Mouse (Mus musculus) lung, embryonic 14.5 days (tissue): ENCODE measurements at regions not wholly inside any gene's neighbourhood (a gene's known extent, or its start where the extent isn't known, plus 50 kb on each side); places are given as distances from the start of the nearest gene placed in this dataset.
"Not testable (repeated sequence)": the region's sequence is repeated elsewhere in the genome, so short reads cannot be mapped to it uniquely, and the experiment has no call there.

ENCODE experiments used
- ATAC-seq: fragments of 200-750 bp; cut with Nextera tagmentation; 2 replicates; pipeline ENCODE4 v1.8.0; 2017; ENCODE audit warnings: mild to moderate bottlenecking, moderate TSS enrichment, moderate library complexity; ENCODE audit not compliant: insufficient read depth
- DNase-seq: peaks from one replicate; pipeline ENCODE4 v3.0.0-alpha.2; 2015
- H3K27ac ChIP-seq: fragments of 300-500 bp; sonication (generic); 2 replicates; pipeline ENCODE4 v1.5.1; 2014; ENCODE audit warnings: low read depth, mild to moderate bottlenecking, moderate library complexity
- H3K27me3 ChIP-seq: fragments of 300-500 bp; sonication (generic); 2 replicates; pipeline ENCODE4 v1.6.1; 2014; ENCODE audit warnings: low read length, control low read depth; ENCODE audit not compliant: insufficient read depth
- H3K36me3 ChIP-seq: fragments of 300-500 bp; sonication (generic); 2 replicates; pipeline ENCODE4 v1.6.1; 2014; ENCODE audit warnings: control low read depth; ENCODE audit not compliant: insufficient read depth
- H3K4me1 ChIP-seq: fragments of 300-500 bp; sonication (generic); 2 replicates; pipeline ENCODE4 v1.6.1; 2014; ENCODE audit warnings: antibody characterized with exemption, control low read depth; ENCODE audit not compliant: insufficient read depth
- H3K4me2 ChIP-seq: fragments of 300-500 bp; sonication (generic); 2 replicates; pipeline ENCODE4 v1.6.1; 2014; ENCODE audit warnings: mild to moderate bottlenecking
- H3K4me3 ChIP-seq: fragments of 300-500 bp; sonication (generic); 2 replicates; pipeline ENCODE4 v1.5.1; 2014; ENCODE audit warnings: low read depth, low read length
- H3K9ac ChIP-seq: fragments of 300-500 bp; sonication (generic); 2 replicates; pipeline ENCODE4 v1.6.1; 2014
- H3K9me3 ChIP-seq: fragments of 300-500 bp; sonication (generic); 2 replicates; pipeline ENCODE4 v1.6.1; 2016; ENCODE audit warnings: low read depth, low read length, control low read depth
- CTCF ChIP-seq: IDR thresholded peaks from 2 replicates; pipeline ENCODE4 v1.5.1; 2016; ENCODE audit warnings: antibody characterized with exemption, low read depth
- whole genome bisulfite sequencing: fragments of 180-500 bp; shearing (Covaris S2); extraction: QIAGEN DNeasy Blood & Tissue Kit; methylation state at CpG from one replicate; pipeline ENCODE4 v1.1.7; 2014; 5-methylcytosine and 5-hydroxymethylcytosine counted together

DNA sequence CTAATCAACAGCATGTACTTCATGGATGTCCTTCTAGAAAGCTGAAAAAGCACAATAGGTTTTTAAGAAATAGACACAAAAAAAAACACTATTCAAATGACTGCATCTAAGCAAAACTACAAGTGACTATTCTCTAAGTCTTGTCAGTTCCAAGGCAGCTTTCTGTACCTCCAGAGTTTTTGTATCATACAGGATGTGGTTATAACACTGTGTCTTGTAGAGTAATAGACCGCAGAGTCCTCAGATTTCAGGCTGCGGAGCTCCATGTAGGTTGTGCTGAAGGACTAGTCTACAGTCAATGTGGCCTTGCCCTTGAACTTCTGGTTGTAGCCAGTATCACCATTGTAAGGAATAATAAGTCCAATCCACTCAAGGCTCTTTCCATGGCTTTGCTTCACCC lies 1137.7 kb upstream of the Zfp386 start:
- 87% methylated on average over 2 of the region's 2 CpGs for WGBS
- H3K9me3 ChIP-seq, DNase-seq, H3K27me3 ChIP-seq, H3K4me3 ChIP-seq, H3K9ac ChIP-seq, ATAC-seq, H3K27ac ChIP-seq, H3K4me1 ChIP-seq, H3K36me3 ChIP-seq, H3K4me2 ChIP-seq: not testable (repeated sequence)

GRCm38 (mm10) chr12:114914406-114914805 lies 1133.1 kb upstream of the Zfp386 start:
- not testable (repeated sequence) for H3K4me1 ChIP-seq, H3K4me3 ChIP-seq, DNase-seq, H3K9me3 ChIP-seq, H3K9ac ChIP-seq, ATAC-seq, H3K27ac ChIP-seq, H3K27me3 ChIP-seq, H3K4me2 ChIP-seq, H3K36me3 ChIP-seq

DNA sequence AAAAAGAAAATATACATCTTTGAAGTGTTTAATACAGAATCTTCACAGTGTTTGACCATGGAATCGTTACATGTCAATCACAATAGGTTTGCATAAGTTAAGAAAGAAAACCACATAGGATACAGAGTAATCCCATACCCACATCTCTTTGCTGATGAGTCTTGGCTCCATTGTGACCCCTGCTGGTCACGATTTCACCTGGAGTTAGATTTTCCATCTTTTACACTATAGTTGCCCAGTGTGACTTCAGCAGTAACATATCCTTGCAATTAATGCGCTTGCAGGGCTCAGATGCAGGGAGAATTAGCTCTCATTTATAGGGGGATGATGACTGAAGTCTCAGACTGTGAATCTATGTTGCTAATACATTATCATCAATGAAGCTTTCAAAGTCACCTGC lies 1119.8 kb upstream of the Zfp386 start:
- DNase-seq: no peak
- WGBS: 59% methylated on average over 3 of the region's 3 CpGs
- Histone ChIP-seq H3K36me3 (no peaks in the 10 kb centered on the region), H3K4me3 (no peak overlapping the region), H3K27me3 (no peaks in the 10 kb centered on the region), H3K9ac (no peak overlapping the region), H3K4me2 (no peak overlapping the region), H3K27ac (no peak overlapping the region), H3K9me3 (no peaks in the 10 kb centered on the region), H3K4me1 (no peaks in the 10 kb centered on the region)
- no peak for ATAC-seq
- TF ChIP-seq CTCF: no peak

DNA sequence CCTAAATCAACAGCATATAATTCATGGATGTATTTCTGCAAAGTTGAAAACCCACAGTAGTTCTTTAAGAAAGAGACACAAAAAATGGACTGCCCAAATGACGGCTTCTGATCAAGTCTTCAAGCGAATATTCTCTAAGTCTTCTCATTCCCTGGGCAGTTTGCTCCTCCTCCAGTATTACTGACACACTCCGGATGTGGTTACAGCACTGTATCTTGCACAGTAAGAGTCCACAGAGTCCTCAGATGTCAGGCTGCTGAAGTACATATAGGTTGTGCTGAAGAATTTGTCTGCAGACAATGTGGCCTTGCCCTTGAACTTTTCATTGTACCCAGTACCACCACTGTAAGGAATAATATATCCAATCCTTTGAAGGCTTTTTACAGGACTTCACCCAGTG lies 1115.4 kb upstream of the Zfp386 start:
- Histone ChIP-seq H3K9me3 (no peaks in the 10 kb centered on the region), H3K27me3 (no peaks in the 10 kb centered on the region), H3K27ac (no peak overlapping the region), H3K36me3 (no peaks in the 10 kb centered on the region), H3K4me2 (no peak overlapping the region), H3K4me1 (no peaks in the 10 kb centered on the region), H3K9ac (no peak overlapping the region), H3K4me3 (no peak overlapping the region)
- TF ChIP-seq CTCF: no peak
- WGBS: 84% methylated on average over 3 of the region's 3 CpGs
- DNase-seq (no peak), ATAC-seq (no peak)

- H3K4me2 ChIP-seq: no peak overlapping the region
- DNase-seq: no peak
- no peak overlapping the region for H3K27ac ChIP-seq
- no peak overlapping the region for H3K9ac ChIP-seq
- no peaks in the 10 kb centered on the region for H3K36me3 ChIP-seq
- 79% methylated on average over 2 of the region's 2 CpGs for WGBS
- H3K4me1 ChIP-seq: no peaks in the 10 kb centered on the region
- H3K4me3 ChIP-seq: no peak overlapping the region
- H3K27me3 ChIP-seq: no peaks in the 10 kb centered on the region
- ATAC-seq: no peak
- no peaks in the 10 kb centered on the region for H3K9me3 ChIP-seq
- TF ChIP-seq CTCF: no peak
These were observed 1114.9 kb upstream of the Zfp386 start for GRCm38 (mm10) chr12:114932669-114933068.

GRCm38 (mm10) chr12:114936865-114937264 lies 1110.7 kb upstream of the Zfp386 start:
- not testable (repeated sequence) for H3K36me3 ChIP-seq

GRCm38 (mm10) chr12:114939576-114939975 lies 1107.9 kb upstream of the Zfp386 start:
- TF ChIP-seq CTCF: no peak
- no peaks in the 10 kb centered on the region for H3K36me3 ChIP-seq
- no peak overlapping the region for H3K4me2 ChIP-seq
- H3K9ac ChIP-seq: no peak overlapping the region
- no peak overlapping the region for H3K4me3 ChIP-seq
- H3K4me1 ChIP-seq: no peaks in the 10 kb centered on the region
- no peaks in the 10 kb centered on the region for H3K9me3 ChIP-seq
- H3K27me3 ChIP-seq: no peaks in the 10 kb centered on the region
- DNase-seq (no peak), ATAC-seq (no peak)
- H3K27ac ChIP-seq: no peak overlapping the region

More at GRCm38 (mm10) chr12:114936865-114937264, 1110.7 kb upstream of the Zfp386 start:
- H3K27me3 ChIP-seq, H3K9me3 ChIP-seq, H3K4me3 ChIP-seq, H3K4me1 ChIP-seq, H3K9ac ChIP-seq, H3K4me2 ChIP-seq, DNase-seq, ATAC-seq, H3K27ac ChIP-seq: not testable (repeated sequence)

- H3K27ac ChIP-seq: no peak overlapping the region
- H3K4me1 ChIP-seq: no peaks in the 10 kb centered on the region
- no peak for ATAC-seq
- no peak for DNase-seq
- TF ChIP-seq CTCF: no peak
- no peak overlapping the region for H3K4me2 ChIP-seq
- peaks cover 13% of the 10 kb centered on the region; the same call in 1 of the 2 replicates for H3K9me3 ChIP-seq
- no peaks in the 10 kb centered on the region for H3K36me3 ChIP-seq
- no peak overlapping the region for H3K4me3 ChIP-seq
- no peak overlapping the region for H3K9ac ChIP-seq
- 76% methylated on average over 1 of the region's 1 CpGs for WGBS
- no peaks in the 10 kb centered on the region for H3K27me3 ChIP-seq
These were observed 1085.4 kb upstream of the Zfp386 start for GRCm38 (mm10) chr12:114962105-114962504.

DNA sequence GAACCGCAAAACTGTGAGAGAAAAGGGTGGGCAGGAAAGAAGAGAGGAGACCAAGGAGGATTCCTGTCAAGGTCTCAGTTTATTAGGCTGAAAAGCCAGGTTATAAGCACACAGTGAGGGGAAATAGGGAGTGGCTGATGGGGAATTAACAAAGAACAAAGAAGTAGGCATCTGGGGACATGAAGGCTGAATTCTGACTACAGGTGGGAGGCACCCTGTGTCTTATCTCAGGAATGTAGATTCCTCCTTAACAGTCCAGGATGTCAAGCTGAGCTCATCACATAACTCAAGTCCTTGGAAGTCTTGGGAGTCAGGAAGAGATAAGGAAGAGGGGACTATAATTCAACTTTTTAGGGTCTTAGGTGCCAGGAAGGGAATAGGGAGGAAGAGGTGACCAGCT lies 1083.3 kb upstream of the Zfp386 start:
- not testable (repeated sequence) for H3K4me3 ChIP-seq, ATAC-seq, H3K27ac ChIP-seq, DNase-seq, H3K36me3 ChIP-seq, H3K4me1 ChIP-seq, H3K27me3 ChIP-seq, H3K4me2 ChIP-seq, H3K9ac ChIP-seq
- WGBS: 89% methylated on average over 1 of the region's 1 CpGs
- peaks cover 10% of the 10 kb centered on the region; the same call in 1 of the 2 replicates for H3K9me3 ChIP-seq
